Mouse (Mus musculus) limb, embryonic 14.5 days (tissue): ENCODE data around the gene Fkbp2. TPM values are rescaled to one million over a fixed set of nuclear protein-coding genes. Genes with fewer than 3 reads are reported as not detected.
A peak's percentile ranks its signal among the peaks of the same experiment; 100 is the strongest.

ENCODE experiments used
- ATAC-seq: fragments of 200-750 bp; cut with Nextera tagmentation; 2 replicates; pipeline ENCODE4 v1.8.0; 2017; ENCODE audit warnings: low read depth, moderate number of reproducible peaks, moderate TSS enrichment; ENCODE audit not compliant: low FRiP score
- DNase-seq: peaks from one replicate; pipeline ENCODE4 v3.0.0-alpha.2; 2015; ENCODE audit warnings: low spot score
- H3K27ac ChIP-seq: fragments of 300-500 bp; sonication (generic); replicated peaks from 2 replicates; pipeline ENCODE4 v1.5.1; 2014; ENCODE audit warnings: low read depth, mild to moderate bottlenecking, low read length, moderate library complexity, mixed read lengths
- H3K27me3 ChIP-seq: fragments of 300-500 bp; sonication (generic); 2 replicates; pipeline ENCODE4 v1.6.1; 2014; ENCODE audit warnings: low read length, mixed read lengths; ENCODE audit not compliant: control insufficient read depth, insufficient read depth
- H3K36me3 ChIP-seq: fragments of 300-500 bp; sonication (generic); 2 replicates; pipeline ENCODE4 v1.6.1; 2014; ENCODE audit warnings: mild to moderate bottlenecking, low read length, moderate library complexity, mixed read lengths; ENCODE audit not compliant: control insufficient read depth, insufficient read depth
- H3K4me1 ChIP-seq: fragments of 300-500 bp; sonication (generic); 2 replicates; pipeline ENCODE4 v1.6.1; 2014; ENCODE audit warnings: antibody characterized with exemption, low read length, mixed read lengths; ENCODE audit not compliant: control insufficient read depth, insufficient read depth
- H3K4me2 ChIP-seq: fragments of 300-500 bp; sonication (generic); replicated peaks from 2 replicates; pipeline ENCODE4 v1.6.1; 2014; ENCODE audit warnings: low read depth, mild to moderate bottlenecking, low read length, moderate library complexity; ENCODE audit not compliant: severe bottlenecking
- H3K4me3 ChIP-seq: fragments of 300-500 bp; sonication (generic); replicated peaks from 2 replicates; pipeline ENCODE4 v1.5.1; 2014; ENCODE audit warnings: low read length
- H3K9ac ChIP-seq: fragments of 300-500 bp; sonication (generic); 2 replicates; pipeline ENCODE4 v1.6.1; 2014; ENCODE audit warnings: mild to moderate bottlenecking, low read depth, low read length, moderate library complexity; ENCODE audit not compliant: severe bottlenecking
- H3K9me3 ChIP-seq: fragments of 300-500 bp; sonication (generic); 2 replicates; pipeline ENCODE4 v1.6.1; 2016; ENCODE audit warnings: low read length; ENCODE audit not compliant: control insufficient read depth
- POLR2A ChIP-seq: fragments of 200-500 bp; IDR thresholded peaks from 2 replicates; pipeline ENCODE4 v1.8.0; 2012; ENCODE audit warnings: inconsistent platforms, mild to moderate bottlenecking, moderate library complexity, borderline replicate concordance; ENCODE audit not compliant: insufficient read depth, insufficient read length; ENCODE audit errors: extremely low read depth
- WGBS: fragments of 180-500 bp; shearing (Covaris S2); extraction: QIAGEN DNeasy Blood & Tissue Kit; methylation state at CpG from one replicate; pipeline ENCODE4 v1.1.7; 2014; 5-methylcytosine and 5-hydroxymethylcytosine counted together
- polyA plus RNA-seq, 2 experiments: library from polyadenylated mRNA; depleted of rRNA in 1 of 2; stranded (reverse) in 1 of 2; unstranded in 1 of 2; fragments of >200 nt; fragmentation: Nextera tagmentation in 1 of 2; extraction: Ambion mirVana in 1 of 2; gene quantifications; 2 replicates each; pipeline versions ENCODE4 v1.2.1 to v1.2.3; 2012 to 2014

Fkbp2 gene
- polyA plus RNA-seq, 2 experiments: 73.3 to 80.5 TPM

DNA sequence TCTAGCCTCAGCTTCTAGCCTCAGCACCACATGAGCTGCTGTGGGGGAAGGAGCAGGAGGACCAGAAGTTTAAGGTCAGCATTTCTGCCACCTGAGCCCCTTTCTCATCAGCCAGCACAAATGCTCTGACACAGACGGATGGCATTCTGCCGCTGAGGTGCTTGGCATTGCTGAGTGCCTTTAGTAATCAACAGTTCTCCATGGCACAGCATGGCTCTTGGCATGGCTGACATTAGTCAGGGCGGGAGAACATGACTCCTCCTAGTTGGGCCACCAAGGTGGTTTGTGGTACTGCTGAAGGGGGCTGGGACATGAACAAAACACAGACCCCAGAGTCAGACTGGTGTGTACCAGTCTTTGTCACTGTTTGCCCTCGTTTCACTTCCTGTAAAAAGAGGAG is 32.1 kb downstream of the Fkbp2 start:
- Histone ChIP-seq H3K27ac (no peak overlapping the region), H3K9me3 (no peaks in the 10 kb centered on the region), H3K36me3 (peaks cover 12% of the 10 kb centered on the region), H3K4me2 (no peak overlapping the region), H3K4me3 (no peak overlapping the region), H3K4me1 (peaks cover 18% of the 10 kb centered on the region), H3K9ac (no peak overlapping the region), H3K27me3 (no peaks in the 10 kb centered on the region)
- WGBS: 81% methylated on average over 4 of the region's 4 CpGs
- DNase-seq (no peak), ATAC-seq (no peak)
- TF ChIP-seq POLR2A: no peak

DNA sequence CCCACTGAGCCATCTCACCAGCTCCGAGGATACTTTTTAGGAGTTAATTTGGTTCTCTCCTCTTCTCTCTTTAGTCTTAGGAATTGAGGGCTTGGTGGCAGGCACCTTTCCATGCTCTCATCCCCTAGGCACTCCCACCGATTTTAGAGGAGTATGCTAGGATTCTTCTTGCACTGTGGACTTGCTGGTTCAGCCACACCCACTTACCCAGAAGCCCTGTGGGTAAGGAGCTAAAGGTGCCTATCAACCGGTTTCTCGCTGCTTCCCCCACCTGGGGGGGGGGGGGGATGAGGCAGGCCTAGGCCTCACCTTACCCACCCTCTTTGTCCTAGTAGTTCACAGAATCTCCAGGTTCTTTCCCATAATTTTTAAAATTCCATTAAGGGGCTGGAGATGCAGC is 32.6 kb downstream of the Fkbp2 start:
- Histone ChIP-seq H3K9me3 (no peaks in the 10 kb centered on the region), H3K4me1 (peaks cover 18% of the 10 kb centered on the region), H3K36me3 (peaks cover 12% of the 10 kb centered on the region), H3K4me3 (no peak overlapping the region), H3K9ac (no peak overlapping the region), H3K27ac (no peak overlapping the region), H3K27me3 (no peaks in the 10 kb centered on the region), H3K4me2 (no peak overlapping the region)
- ATAC-seq (no peak), DNase-seq (no peak)
- WGBS: 52% methylated on average over 4 of the region's 4 CpGs
- TF ChIP-seq POLR2A: no peak

DNA sequence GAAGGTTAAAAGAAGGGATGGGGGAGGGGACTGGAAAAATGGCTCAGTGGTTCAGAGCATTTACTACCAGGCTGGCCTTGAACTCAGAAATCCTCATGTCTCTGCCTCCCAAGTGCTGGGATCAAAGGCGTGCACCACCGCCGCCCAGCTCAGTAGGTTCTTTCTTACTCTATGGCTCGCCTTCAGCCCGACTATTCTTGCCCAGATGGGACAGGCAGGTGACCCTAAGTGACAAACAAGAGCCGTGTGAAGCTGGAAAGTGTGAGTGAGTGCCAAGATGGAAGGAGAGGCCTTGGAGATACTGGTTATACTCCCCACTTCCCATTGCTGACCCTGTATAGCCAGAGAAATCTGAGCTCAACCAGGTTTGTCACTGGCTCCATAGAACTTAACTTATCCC is 36.6 kb downstream of the Fkbp2 start:
- Histone ChIP-seq H3K4me2 (no peak overlapping the region), H3K9ac (no peak overlapping the region), H3K9me3 (no peaks in the 10 kb centered on the region), H3K27ac (no peak overlapping the region), H3K36me3 (peaks cover 12% of the 10 kb centered on the region), H3K4me1 (peaks cover 13% of the 10 kb centered on the region), H3K4me3 (no peak overlapping the region), H3K27me3 (no peaks in the 10 kb centered on the region)
- ATAC-seq: no peak
- 94% methylated on average over 6 of the region's 6 CpGs for WGBS
- no peak for DNase-seq
- no peak for TF ChIP-seq POLR2A

DNA sequence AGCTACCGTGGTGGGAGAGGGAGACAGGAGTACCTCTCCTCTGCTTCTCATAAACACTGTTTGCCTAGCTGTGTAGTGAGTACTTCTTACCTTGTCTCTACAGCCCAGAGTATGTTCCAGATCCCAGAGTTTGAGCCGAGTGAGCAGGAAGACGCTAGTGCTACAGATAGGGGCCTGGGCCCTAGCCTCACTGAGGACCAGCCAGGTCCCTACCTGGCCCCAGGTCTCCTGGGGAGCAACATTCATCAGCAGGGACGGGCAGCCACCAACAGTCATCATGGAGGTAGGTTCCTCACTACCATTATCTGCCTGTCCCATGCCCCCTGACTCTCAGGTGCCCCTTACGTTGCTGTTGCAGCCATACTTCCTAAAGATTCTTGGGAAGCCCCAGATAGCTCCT is 37.5 kb downstream of the Fkbp2 start:
- H3K9me3 ChIP-seq: no peaks in the 10 kb centered on the region
- ATAC-seq: no peak
- H3K4me2 ChIP-seq: peak overlapping the region; percentile 80
- WGBS: 28% methylated on average over 5 of the region's 5 CpGs
- no peaks in the 10 kb centered on the region for H3K27me3 ChIP-seq
- peak overlapping the region; percentile 76 for H3K9ac ChIP-seq
- DNase-seq: no peak
- H3K4me1 ChIP-seq: peaks cover 13% of the 10 kb centered on the region
- H3K4me3 ChIP-seq: peak overlapping the region; percentile 65
- TF ChIP-seq POLR2A: no peak
- H3K27ac ChIP-seq: peak overlapping the region; percentile 90
- peaks cover 9% of the 10 kb centered on the region for H3K36me3 ChIP-seq

DNA sequence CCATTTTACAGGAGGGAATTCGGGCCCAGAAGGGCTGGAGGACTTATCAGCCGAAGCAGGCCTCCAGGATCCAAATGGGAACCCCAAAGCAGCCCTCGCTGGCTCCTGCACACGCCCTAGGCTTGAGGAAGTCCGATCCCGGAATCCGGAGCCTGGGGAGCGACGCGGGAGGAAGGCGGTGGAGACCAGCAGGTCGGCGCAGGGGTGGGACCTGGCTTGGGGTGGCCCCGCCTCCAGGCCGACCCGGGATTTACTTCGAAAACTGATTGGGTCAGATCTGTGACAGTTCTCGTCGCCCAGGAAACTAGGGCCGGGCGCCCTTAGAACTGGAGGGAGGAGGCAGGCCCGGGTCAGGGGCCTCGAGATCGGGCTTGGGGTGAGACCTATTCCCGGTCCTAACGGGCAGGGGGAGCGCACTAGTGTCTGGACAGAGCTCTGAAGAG is 38.0 kb downstream of the Fkbp2 start, which contains the start of gene Gpr137:
Gpr137 (minus strand) TSS at position 232 of the 443 bp plus-strand sequence.
- Histone ChIP-seq H3K27me3 (no peaks in the 10 kb centered on the region), H3K36me3 (peaks cover 9% of the 10 kb centered on the region), H3K4me1 (peaks cover 13% of the 10 kb centered on the region), H3K9me3 (no peaks in the 10 kb centered on the region), H3K4me2 (peak within 1 kb of the TSS; percentile 80), H3K27ac (peak within 1 kb of the TSS; percentile 90), H3K9ac (peak within 1 kb of the TSS; percentile 76), H3K4me3 (peak within 1 kb of the TSS; percentile 65)
- DNase-seq: peak; percentile 93
- WGBS: 0% methylated on average over 27 of the region's 27 CpGs
- TF ChIP-seq POLR2A: peak; percentile 69; the same call in 1 of the 2 replicates
- peak; percentile 88 for ATAC-seq
